Comparison of ENCODE assay signal across 9 mouse cellular contexts in the genomic region with DNA sequence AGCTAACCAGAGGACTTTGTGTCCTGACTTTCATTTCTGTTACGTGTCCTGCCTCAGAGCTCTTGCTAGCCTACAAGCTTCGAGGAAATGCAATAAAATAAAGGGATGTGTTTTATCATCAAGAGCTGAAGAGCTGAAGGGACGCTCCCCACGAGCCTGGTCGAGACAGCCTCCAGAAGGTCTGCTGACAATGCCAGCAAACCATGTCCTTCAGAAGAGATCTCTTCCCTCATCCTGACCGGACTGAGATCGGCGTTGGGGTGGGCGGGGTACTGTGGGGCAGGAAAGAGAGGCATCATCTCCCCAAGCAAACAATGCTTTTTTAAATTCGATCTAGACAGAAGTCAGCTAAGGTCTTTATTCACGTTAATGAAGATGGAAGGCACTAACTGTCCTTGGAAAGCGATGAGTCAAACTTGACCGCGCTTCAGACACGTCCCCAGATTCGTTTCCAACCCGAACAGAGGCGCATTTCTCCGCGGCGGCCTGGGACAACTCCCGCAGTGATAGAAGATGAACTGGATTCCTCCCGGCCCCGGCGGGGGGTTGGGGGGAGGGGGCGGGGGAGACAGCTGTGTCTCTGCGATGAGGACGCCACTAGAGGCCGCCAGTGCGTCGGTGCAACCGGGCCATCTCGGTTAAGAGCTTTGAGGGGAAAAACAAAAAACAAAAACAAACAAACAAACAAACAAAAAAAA. TPM values are rescaled to one million over a fixed set of nuclear protein-coding genes. Genes with fewer than 3 reads are reported as not detected.
DNase-seq lines count a peak whose midpoint lies in the region; ATAC-seq and TF ChIP-seq lines count a peak whose summit lies in the region.
"Had no signal": no experiment of that assay in that cellular context is flagged by ENCODE, and none has a peak within 500 bp of the region (broad histone marks: within the 10 kb centered on the region; RNA-seq: fewer than 3 reads in every experiment).

No protein-coding gene starts in this region.

- H3K9me3 ChIP-seq in hindbrain, postnatal 0 days (ENCODE audit: low read length) = no peaks in the 10 kb centered on the region
- no peaks in the 10 kb centered on the region for H3K9me3 ChIP-seq in limb, embryonic 10.5 days (replicated peaks)
- no peaks in the 10 kb centered on the region for H3K9me3 ChIP-seq in midbrain, embryonic 16.5 days (replicated peaks; ENCODE audit: control insufficient read depth, low read length, poor library complexity, severe bottlenecking)

- peak overlapping the region; percentile 99 for H3K27ac ChIP-seq in gastrocnemius, adult 2 months
- peak overlapping the region; percentile 71 for H3K27ac ChIP-seq in hindbrain, postnatal 0 days
- no peak overlapping the region for H3K27ac ChIP-seq in limb, embryonic 10.5 days
- no peak overlapping the region for H3K27ac ChIP-seq in midbrain, embryonic 16.5 days (ENCODE audit: low read length)

- H3K4me3 ChIP-seq in gastrocnemius, adult 2 months = peak overlapping the region; percentile 94
- peak overlapping the region; percentile 36 for H3K4me3 ChIP-seq in hindbrain, postnatal 0 days (ENCODE audit: low read length)
- peak overlapping the region; percentile 51 for H3K4me3 ChIP-seq in limb, embryonic 10.5 days
- H3K4me3 ChIP-seq in midbrain, embryonic 16.5 days (ENCODE audit: low read depth, low read length) = peak overlapping the region; percentile 45

- ATAC-seq in hindbrain, postnatal 0 days = no peak; the same call in 1 of the 2 replicates
- ATAC-seq in midbrain, embryonic 16.5 days = peak; percentile 12; the same call in 1 of the 2 replicates

- no peaks in the 10 kb centered on the region for H3K36me3 ChIP-seq in hindbrain, postnatal 0 days (ENCODE audit: insufficient read depth, low read length)
- no peaks in the 10 kb centered on the region for H3K36me3 ChIP-seq in limb, embryonic 10.5 days
- no peaks in the 10 kb centered on the region for H3K36me3 ChIP-seq in midbrain, embryonic 16.5 days (ENCODE audit: control insufficient read depth, insufficient read depth, low read length)

- TF ChIP-seq CTCF in gastrocnemius, adult 2 months (IDR thresholded peaks at IDR 0.05) = peak; percentile 85
- TF ChIP-seq CTCF in hindbrain, postnatal 0 days (IDR thresholded peaks at IDR 0.05; ENCODE audit: low read depth) = peak; percentile 61

- intact Hi-C loops in gastrocnemius, adult 2 months (cut with DNase I) = loop anchor here (2.0 to 5.0 kb wide), 6 partner anchors 500 to 1364 kb away; no protein-coding TSS in a partner anchor

- H3K27me3 ChIP-seq in hindbrain, postnatal 0 days (ENCODE audit: insufficient read depth, low read length) = peaks cover 19% of the 10 kb centered on the region; the same call in 1 of the 2 replicates
- peaks cover 65% of the 10 kb centered on the region for H3K27me3 ChIP-seq in limb, embryonic 10.5 days (ENCODE audit: low read depth, poor library complexity, severe bottlenecking)
- peaks cover 33% of the 10 kb centered on the region for H3K27me3 ChIP-seq in midbrain, embryonic 16.5 days (ENCODE audit: control insufficient read depth, insufficient read depth, low read depth, low read length)

- H3K9ac ChIP-seq in hindbrain, postnatal 0 days (replicated peaks; ENCODE audit: low read length) = peak overlapping the region; percentile 38
- peak overlapping the region; percentile 54 for H3K9ac ChIP-seq in midbrain, embryonic 16.5 days (ENCODE audit: low read depth, low read length)

- H3K4me2 ChIP-seq in hindbrain, postnatal 0 days (ENCODE audit: low read depth, low read length) = peak overlapping the region; percentile 77
- H3K4me2 ChIP-seq in midbrain, embryonic 16.5 days (ENCODE audit: low read length) = peak overlapping the region; percentile 93

- WGBS in hindbrain, postnatal 0 days = under 1% methylated on average over 33 of the region's 33 CpGs
- under 1% methylated on average over 33 of the region's 33 CpGs for WGBS in limb, embryonic 10.5 days
- under 1% methylated on average over 33 of the region's 33 CpGs for WGBS in midbrain, embryonic 16.5 days

- DNase-seq in R1 (ENCODE audit: low read depth, low spot score) (peak; percentile 73), MN1 (ENCODE audit: low spot score) (no peak)
- DNase-seq in cerebellum, adult 9-10 months = peak; percentile 88
- DNase-seq in gastrocnemius, adult 2 months = peak; percentile 92
- DNase-seq in hindbrain, postnatal 0 days (ENCODE audit: low spot score) = peak; percentile 88
- peak; percentile 77 for DNase-seq in limb, embryonic 10.5 days (ENCODE audit: low spot score)
- peak; percentile 45 to 79 for DNase-seq in spleen, postnatal 4 days (ENCODE audit: low spot score in 2 of 2)

- H3K4me1 ChIP-seq in hindbrain, postnatal 0 days (ENCODE audit: insufficient read depth, low read length) = 0 out of 2 replicates have a peak, but pooled peaks cover 4% of the 10 kb centered on the region
- H3K4me1 ChIP-seq in limb, embryonic 10.5 days = peaks cover 54% of the 10 kb centered on the region
- H3K4me1 ChIP-seq in midbrain, embryonic 16.5 days (ENCODE audit: control insufficient read depth, insufficient read depth, low read length) = peaks cover 48% of the 10 kb centered on the region

RNA-seq across cellular contexts. Expression of a gene that starts 5.2 kb away (rescaled TPM):
- not detected for total RNA-seq in gastrocnemius, adult 2 months (2021)
- total RNA-seq in hindbrain, postnatal 0 days (2014; rRNA removed) = not detected in 2 replicates
- not detected in 2 replicates for polyA plus RNA-seq in hindbrain, postnatal 0 days (2015; fragmentation: Nextera tagmentation; extraction: Ambion mirVana)
- polyA plus RNA-seq in limb, embryonic 10.5 days (2016; fragmentation: Nextera tagmentation; extraction: Ambion mirVana) = not detected in 2 replicates
- polyA plus RNA-seq in midbrain, embryonic 16.5 days (2015; fragmentation: Nextera tagmentation; extraction: Ambion mirVana) = not detected in 2 replicates
- polyA plus RNA-seq: gonadal fat pad, adult 2 months had no signal

RNA-seq across cellular contexts. Expression of a gene that starts 5.6 kb away (rescaled TPM):
- 10 to 100 TPM; 62.7 to 71.2 TPM for total RNA-seq in gastrocnemius, adult 2 months (2021)
- total RNA-seq in hindbrain, postnatal 0 days (2014; rRNA removed) = 1.8 and 4.6 TPM in 2 replicates
- polyA plus RNA-seq in hindbrain, postnatal 0 days (2015; fragmentation: Nextera tagmentation; extraction: Ambion mirVana) = 0.34 and 0.44 TPM in 2 replicates
- 0.08 and 0.10 TPM in 2 replicates for polyA plus RNA-seq in limb, embryonic 10.5 days (2016; fragmentation: Nextera tagmentation; extraction: Ambion mirVana)
- 0.31 and 0.60 TPM in 2 replicates for polyA plus RNA-seq in midbrain, embryonic 16.5 days (2015; fragmentation: Nextera tagmentation; extraction: Ambion mirVana)

RNA-seq across cellular contexts. Expression of a gene that starts 50.8 kb away (rescaled TPM):
- total RNA-seq in gastrocnemius, adult 2 months (2021) = not detected
- not detected in 2 replicates for total RNA-seq in hindbrain, postnatal 0 days (2014; rRNA removed)
- 0.24 and 0.25 TPM in 2 replicates for polyA plus RNA-seq in hindbrain, postnatal 0 days (2015; fragmentation: Nextera tagmentation; extraction: Ambion mirVana)
- not detected in 2 replicates for polyA plus RNA-seq in limb, embryonic 10.5 days (2016; fragmentation: Nextera tagmentation; extraction: Ambion mirVana)
- 0.11 and 0.34 TPM in 2 replicates for polyA plus RNA-seq in midbrain, embryonic 16.5 days (2015; fragmentation: Nextera tagmentation; extraction: Ambion mirVana)
- polyA plus RNA-seq: gonadal fat pad, adult 2 months had no signal

Comparison
In these comparisons a context has a peak if more than half of its experiments do, and no peak if none do; other contexts are left out.
1. H3K27ac ChIP-seq: peak in gastrocnemius, adult 2 months (single experiment) and hindbrain, postnatal 0 days (single experiment); none in limb, embryonic 10.5 days (single experiment) and midbrain, embryonic 16.5 days (single experiment).
2. H3K4me3 ChIP-seq: peak in every context shown above with its lines; median percentile 94 in gastrocnemius, adult 2 months; 51 in limb, embryonic 10.5 days; 45 in midbrain, embryonic 16.5 days; 36 in hindbrain, postnatal 0 days.